Mouse (Mus musculus) liver, embryonic 16.5 days (tissue): ENCODE data around the gene Gm26992. TPM values are rescaled to one million over a fixed set of nuclear protein-coding genes. Genes with fewer than 3 reads are reported as not detected.

Experiments used
- ATAC-seq: fragments of 200-750 bp; cut with Nextera tagmentation; 2 replicates; pipeline ENCODE4 v1.8.0; 2017; ENCODE audit warnings: low read depth, mild to moderate bottlenecking, moderate number of reproducible peaks, moderate library complexity
- H3K27ac ChIP-seq: fragments of 300-500 bp; sonication (generic); 2 replicates; pipeline ENCODE4 v1.5.1; 2014; ENCODE audit warnings: mild to moderate bottlenecking, low read length
- H3K27me3 ChIP-seq: fragments of 300-500 bp; sonication (generic); 2 replicates; pipeline ENCODE4 v1.6.1; 2014; ENCODE audit warnings: low read depth, low read length, mixed read lengths; ENCODE audit not compliant: control insufficient read depth, insufficient read depth
- H3K36me3 ChIP-seq: fragments of 300-500 bp; sonication (generic); 2 replicates; pipeline ENCODE4 v1.6.1; 2014; ENCODE audit warnings: mild to moderate bottlenecking; ENCODE audit not compliant: control insufficient read depth, insufficient read depth
- H3K4me1 ChIP-seq: fragments of 300-500 bp; sonication (generic); 2 replicates; pipeline ENCODE4 v1.6.1; 2014; ENCODE audit warnings: low read depth, low read length, mixed read lengths; ENCODE audit not compliant: control insufficient read depth
- H3K4me2 ChIP-seq: fragments of 300-500 bp; sonication (generic); 2 replicates; pipeline ENCODE4 v1.6.1; 2014; ENCODE audit warnings: low read depth, low read length, mixed read lengths
- H3K4me3 ChIP-seq: fragments of 300-500 bp; sonication (generic); 2 replicates; pipeline ENCODE4 v1.5.1; 2014; ENCODE audit warnings: low read depth, mild to moderate bottlenecking, low read length
- H3K9ac ChIP-seq: fragments of 300-500 bp; sonication (generic); 2 replicates; pipeline ENCODE4 v1.6.1; 2014; ENCODE audit warnings: low read depth, low read length
- H3K9me3 ChIP-seq: fragments of 300-500 bp; sonication (generic); replicated peaks from 2 replicates; pipeline ENCODE4 v1.6.1; 2016; ENCODE audit warnings: low read length; ENCODE audit not compliant: control insufficient read depth
- WGBS: fragments of 180-500 bp; shearing (Covaris S2); extraction: QIAGEN DNeasy Blood & Tissue Kit; methylation state at CpG from one replicate; pipeline ENCODE4 v1.1.7; 2014; ENCODE audit not compliant: insufficient replicate concordance; 5-methylcytosine and 5-hydroxymethylcytosine counted together
- polyA plus RNA-seq: library from polyadenylated mRNA; unstranded; fragments of >200 nt; fragmentation: Nextera tagmentation; extraction: Ambion mirVana; gene quantifications from 2 replicates; pipeline ENCODE4 v1.2.1, GENCODE M21; 2015

Gm26992 gene
- polyA plus RNA-seq, 1 experiment from 2014 or later, result not detected

DNA sequence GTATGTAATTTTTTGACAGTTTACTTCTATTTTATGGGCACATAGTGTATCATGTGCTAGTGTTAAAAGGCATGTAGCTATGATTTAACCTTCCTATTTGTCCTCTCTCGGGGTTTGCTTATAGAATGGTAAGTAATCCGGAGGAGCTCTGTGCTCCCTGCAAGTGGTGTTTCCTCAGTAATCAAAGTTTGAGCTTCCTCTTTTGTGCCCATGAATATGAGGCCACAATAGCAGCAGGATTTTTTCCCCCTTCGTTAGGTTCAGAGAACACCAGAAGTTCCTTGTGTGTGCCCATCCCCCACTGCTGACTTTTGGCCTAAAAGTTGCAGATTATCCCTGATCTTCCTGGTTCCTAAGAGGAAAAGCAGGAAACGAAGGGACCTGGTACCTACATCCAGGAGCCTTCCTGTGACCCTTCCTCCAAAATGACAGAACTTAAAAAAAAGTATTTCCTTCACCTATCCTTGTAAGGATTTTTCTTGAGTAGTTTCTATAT, 99.5 kb downstream of the Gm26992 start:
- no peaks in the 10 kb centered on the region for H3K27me3 ChIP-seq
- peaks cover 5% of the 10 kb centered on the region; the same call in 1 of the 2 replicates for H3K4me1 ChIP-seq
- H3K9ac ChIP-seq, result no peak overlapping the region
- no peaks in the 10 kb centered on the region for H3K9me3 ChIP-seq
- no peaks in the 10 kb centered on the region for H3K36me3 ChIP-seq
- H3K27ac ChIP-seq, result no peak overlapping the region
- H3K4me2 ChIP-seq, result no peak overlapping the region
- H3K4me3 ChIP-seq, result no peak overlapping the region
- ATAC-seq, result no peak
- 22% methylated on average over 4 of the region's 4 CpGs for WGBS

- H3K4me1 ChIP-seq, result no peaks in the 10 kb centered on the region
- H3K36me3 ChIP-seq, result no peaks in the 10 kb centered on the region
- H3K4me2 ChIP-seq, result peak overlapping the region; percentile 52
- no peak overlapping the region for H3K27ac ChIP-seq
- peak overlapping the region; percentile 24 for H3K4me3 ChIP-seq
- H3K27me3 ChIP-seq, result no peaks in the 10 kb centered on the region
- ATAC-seq, result peak; percentile 75
- WGBS, result 2% methylated on average over 23 of the region's 23 CpGs
- H3K9ac ChIP-seq, result no peak overlapping the region
- H3K9me3 ChIP-seq, result no peaks in the 10 kb centered on the region
Measured at GRCm38 (mm10) chrX:103529185-103529584, 107.4 kb downstream of the Gm26992 start.

Other genes starting within 250 kb of the Gm26992 start
- 0.04 and 0.05 TPM in 2 replicates for gene Nap1l2, start 235.4 kb upstream of the Gm26992 start, polyA plus RNA-seq
- not detected in 2 replicates for gene Cdx4, start 100.6 kb upstream of the Gm26992 start, polyA plus RNA-seq
- 0.44 and 0.51 TPM in 2 replicates for gene Chic1, start 65.5 kb upstream of the Gm26992 start, polyA plus RNA-seq
- not detected in 2 replicates for gene Tsx, start 7.5 kb upstream of the Gm26992 start, polyA plus RNA-seq
- not detected in 2 replicates for gene Zcchc13, start 208.6 kb downstream of the Gm26992 start, polyA plus RNA-seq